Mouse (Mus musculus) ovary, postnatal 10 days (tissue): ENCODE data around the gene Krt9.

Source experiments
- DNase-seq: peaks from one replicate; pipeline ENCODE4 v3.0.0; 2022; ENCODE audit warnings: low spot score

Gene Krt9

DNA sequence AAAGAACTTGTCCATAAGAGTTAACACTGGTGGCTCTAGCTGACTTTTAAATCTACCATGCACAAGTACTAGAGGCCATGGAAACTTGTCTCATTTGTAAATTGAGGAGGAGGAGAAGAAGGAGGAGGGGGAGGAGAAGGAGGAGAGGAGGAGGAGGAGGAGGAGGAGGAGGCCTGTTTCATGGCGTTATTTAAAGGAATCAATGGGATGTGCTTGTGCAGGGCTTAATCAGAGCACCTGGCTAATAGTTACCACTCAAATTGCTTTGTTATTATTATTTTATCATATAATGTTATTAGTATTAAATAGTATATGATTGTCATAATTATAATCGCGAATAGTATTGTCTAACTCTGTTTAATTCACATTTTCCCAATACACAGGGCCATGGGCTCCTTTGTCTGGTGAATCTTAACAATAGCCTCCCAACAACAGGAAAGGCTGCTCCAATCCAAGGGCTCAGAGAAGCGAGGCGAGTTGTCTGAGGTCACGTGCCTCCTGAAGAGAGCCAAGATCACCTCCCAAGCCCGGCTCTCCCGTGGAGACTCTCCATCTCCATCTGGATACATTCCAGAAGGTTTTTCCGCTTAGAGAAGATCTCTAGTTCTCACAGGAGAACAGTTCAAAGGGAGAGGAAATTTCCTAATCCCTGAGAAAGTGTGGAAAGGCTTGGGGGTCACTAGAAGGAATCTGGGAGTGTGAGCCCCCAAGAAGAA is 44.3 kb downstream of the Krt9 start, which contains the start of gene Krt19:
Krt19 (minus strand) TSS at position 51 of the 716 bp plus-strand sequence.
- no peak for DNase-seq

DNA sequence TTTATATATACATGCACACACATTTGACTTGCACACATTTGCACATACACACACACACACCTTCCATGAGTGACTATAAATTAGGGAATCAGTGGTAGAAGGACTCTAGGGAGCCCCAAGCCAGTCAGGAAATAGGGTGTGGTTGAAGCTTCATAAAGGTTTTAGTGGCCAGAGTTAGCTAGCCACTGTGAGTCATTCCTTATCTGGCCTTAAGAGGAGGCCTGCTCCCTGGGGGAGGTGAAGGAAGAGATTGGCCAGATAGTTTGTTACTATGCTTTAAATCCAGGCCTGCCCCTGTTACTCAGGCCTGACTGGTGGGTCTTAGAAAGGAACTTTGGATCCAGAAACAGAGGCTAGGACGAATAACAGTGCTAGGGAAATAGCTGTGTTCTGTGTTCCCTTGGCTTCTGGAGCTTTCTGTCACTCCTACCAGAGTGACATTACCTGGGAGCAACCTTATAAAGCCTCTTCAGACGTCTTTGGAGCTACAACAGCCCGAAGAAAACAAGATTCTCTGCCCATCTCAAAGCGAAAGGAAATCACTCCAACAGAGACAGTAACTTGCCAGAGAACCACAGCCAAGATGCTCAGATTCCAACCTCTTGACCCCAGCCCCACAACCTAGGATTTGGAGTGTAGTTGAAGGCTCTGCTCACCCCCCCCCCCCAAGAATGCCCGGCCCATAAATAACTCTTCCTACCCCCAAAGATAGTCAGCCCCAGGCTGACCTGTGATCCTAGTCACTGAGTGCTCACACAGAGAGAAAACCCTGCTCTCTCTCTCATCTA is 45.3 kb downstream of the Krt9 start:
- no peak for DNase-seq

GRCm38 (mm10) chr11:100145858-100146560 is 47.0 kb downstream of the Krt9 start:
- DNase-seq: no peak

GRCm38 (mm10) chr11:100145104-100145503 is 47.9 kb downstream of the Krt9 start:
- no peak for DNase-seq

DNA sequence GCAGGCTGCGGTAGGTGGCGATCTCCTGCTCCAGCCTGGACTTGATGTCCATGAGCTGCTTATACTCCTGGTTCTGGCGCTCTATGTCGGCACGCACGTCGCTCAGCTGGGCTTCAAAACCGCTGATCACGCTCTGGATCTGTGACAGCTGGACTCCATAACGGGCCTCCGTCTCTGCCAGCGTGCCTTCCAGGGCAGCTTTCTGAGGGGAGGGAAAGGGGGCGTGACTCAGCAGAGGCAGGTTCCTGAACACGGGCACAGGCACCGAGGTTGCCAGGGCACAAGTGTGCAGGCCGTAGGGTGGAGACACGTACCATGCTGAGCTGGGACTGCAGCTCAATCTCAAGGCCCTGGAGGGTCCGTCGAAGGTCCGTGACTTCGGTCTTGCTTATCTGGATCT is 52.1 kb downstream of the Krt9 start:
- DNase-seq: no peak

DNA sequence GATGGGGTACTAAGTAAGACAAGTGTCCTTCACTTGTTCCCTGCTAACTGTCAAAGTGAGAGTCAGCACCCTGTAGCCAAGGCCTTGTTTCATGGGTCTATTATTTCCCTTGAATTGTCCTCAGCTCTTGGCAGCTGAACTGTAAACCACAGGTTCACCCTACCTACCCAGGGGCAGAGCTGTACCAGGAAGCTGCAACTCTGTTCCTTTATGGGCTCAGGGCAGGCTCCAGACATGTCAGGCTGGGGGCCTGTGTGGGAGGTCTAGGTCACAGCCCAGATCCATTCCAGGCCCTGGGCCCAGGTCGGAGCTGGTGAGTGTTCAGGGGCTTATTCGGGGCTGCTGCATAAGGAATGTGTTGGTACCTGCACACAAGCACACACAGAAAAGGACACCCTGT is 53.7 kb downstream of the Krt9 start:
- no peak for DNase-seq

GRCm38 (mm10) chr11:100138809-100139208 is 54.2 kb downstream of the Krt9 start:
- DNase-seq: no peak

DNA sequence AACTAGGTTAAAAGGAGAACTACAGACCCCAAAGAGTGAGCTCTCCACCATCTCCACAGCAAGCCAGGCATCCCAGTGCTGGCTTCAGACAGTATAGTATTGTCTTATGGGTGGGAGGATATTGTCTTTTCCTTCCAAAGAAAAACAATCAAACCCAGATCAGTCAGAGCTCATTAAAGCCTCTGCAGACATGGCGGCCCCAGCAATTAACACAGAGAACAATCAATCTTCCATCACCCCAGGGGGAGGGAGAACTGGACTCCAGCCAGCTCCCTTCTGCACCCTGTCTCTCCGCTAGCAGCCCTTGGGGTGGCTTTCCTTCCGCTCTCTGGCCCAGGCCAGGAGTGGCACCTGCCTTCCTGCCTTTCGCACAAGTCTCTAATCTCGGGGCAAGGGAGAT is 55.4 kb downstream of the Krt9 start:
- DNase-seq: no peak
